Mouse (Mus musculus): ENCODE measurements at regions not wholly inside any gene's neighbourhood (a gene's known extent, or its start where the extent isn't known, plus 50 kb on each side); places are given as distances from the start of the nearest gene placed in this dataset.
A peak's percentile ranks its signal among the peaks of the same experiment; 100 is the strongest.

GRCm38 (mm10) chr16:21322437-21322836, 100.5 kb upstream of the Vps8 start:
- Histone ChIP-seq H3K27me3 (peaks cover 3% of the 10 kb centered on the region; the same call in 1 of the 2 replicates), H3K9ac (replicated peaks) (no peak overlapping the region), H3K4me3 (no peak overlapping the region), H3K4me1 (no peaks in the 10 kb centered on the region), H3K27ac (replicated peaks) (no peak overlapping the region), H3K9me3 (no peaks in the 10 kb centered on the region), H3K4me2 (replicated peaks) (no peak overlapping the region), H3K36me3 (no peaks in the 10 kb centered on the region)
- WGBS, result 47% methylated on average over 10 of the region's 10 CpGs
- ATAC-seq (ENCODE audit: low FRiP score, low read depth), result peak; percentile 60

DNA sequence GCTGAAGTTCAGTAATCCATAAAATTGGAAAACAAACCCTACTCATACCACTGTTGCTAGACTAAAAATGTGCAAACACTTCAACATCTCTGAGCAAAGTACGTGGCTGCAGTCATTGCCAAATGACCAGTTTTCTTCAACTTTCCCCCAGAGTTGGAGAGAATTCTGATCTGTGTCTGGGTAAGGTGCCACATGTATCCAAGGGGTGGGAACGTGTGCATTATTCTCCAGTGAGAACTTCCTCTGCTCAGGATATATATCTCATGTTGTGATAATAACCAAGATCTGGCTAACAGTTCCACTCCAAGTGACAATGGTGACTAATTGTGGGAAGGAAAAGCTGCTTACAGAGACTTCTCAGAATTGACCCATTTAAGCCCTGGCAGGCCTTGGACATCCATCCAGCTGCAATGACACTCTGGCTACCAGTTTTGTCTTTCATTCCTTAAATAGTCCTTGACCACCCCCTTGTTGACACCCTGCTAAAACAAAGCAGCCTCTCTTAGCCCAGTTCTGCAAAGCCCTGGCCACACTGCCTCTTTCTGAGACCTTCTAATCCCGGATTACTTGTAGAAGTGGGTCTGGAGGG, 99.4 kb upstream of the Vps8 start:
- 56% methylated on average over 3 of the region's 3 CpGs for WGBS
- Histone ChIP-seq H3K4me3 (no peak overlapping the region), H3K4me1 (no peaks in the 10 kb centered on the region), H3K4me2 (replicated peaks) (no peak overlapping the region), H3K27ac (replicated peaks) (no peak overlapping the region), H3K9me3 (no peaks in the 10 kb centered on the region), H3K9ac (replicated peaks) (no peak overlapping the region), H3K36me3 (no peaks in the 10 kb centered on the region), H3K27me3 (peaks cover 3% of the 10 kb centered on the region; the same call in 1 of the 2 replicates)
- no peak for ATAC-seq (ENCODE audit: low FRiP score, low read depth)

GRCm38 (mm10) chr16:21327969-21328368, 94.9 kb upstream of the Vps8 start:
- no peak overlapping the region for H3K9ac ChIP-seq (replicated peaks)
- WGBS, result 96% methylated on average over 4 of the region's 4 CpGs
- no peaks in the 10 kb centered on the region; the same call in 1 of the 2 replicates for H3K27me3 ChIP-seq
- no peak for ATAC-seq (ENCODE audit: low FRiP score, low read depth)
- H3K4me1 ChIP-seq, result peaks cover 12% of the 10 kb centered on the region
- no peak overlapping the region for H3K4me3 ChIP-seq
- H3K27ac ChIP-seq (replicated peaks), result no peak overlapping the region
- no peaks in the 10 kb centered on the region for H3K9me3 ChIP-seq
- H3K4me2 ChIP-seq (replicated peaks), result no peak overlapping the region
- H3K36me3 ChIP-seq, result no peaks in the 10 kb centered on the region

GRCm38 (mm10) chr16:21329199-21329598, 93.7 kb upstream of the Vps8 start:
- Histone ChIP-seq H3K4me2 (replicated peaks) (no peak overlapping the region), H3K27ac (replicated peaks) (no peak overlapping the region), H3K36me3 (no peaks in the 10 kb centered on the region), H3K9me3 (no peaks in the 10 kb centered on the region), H3K27me3 (no peaks in the 10 kb centered on the region), H3K9ac (replicated peaks) (no peak overlapping the region), H3K4me1 (peaks cover 17% of the 10 kb centered on the region), H3K4me3 (no peak overlapping the region)
- 92% methylated on average over 6 of the region's 6 CpGs for WGBS
- no peak for ATAC-seq (ENCODE audit: low FRiP score, low read depth)

GRCm38 (mm10) chr16:21331229-21331628, 91.7 kb upstream of the Vps8 start:
- Histone ChIP-seq H3K27ac (replicated peaks) (no peak overlapping the region), H3K4me3 (no peak overlapping the region), H3K9ac (replicated peaks) (no peak overlapping the region), H3K27me3 (peaks cover 7% of the 10 kb centered on the region; the same call in 1 of the 2 replicates), H3K9me3 (no peaks in the 10 kb centered on the region), H3K4me1 (peaks cover 17% of the 10 kb centered on the region), H3K36me3 (no peaks in the 10 kb centered on the region), H3K4me2 (replicated peaks) (peak overlapping the region; percentile 28)
- WGBS, result 92% methylated on average over 5 of the region's 5 CpGs
- ATAC-seq (ENCODE audit: low FRiP score, low read depth), result no peak

GRCm38 (mm10) chr16:21332411-21332810, 90.5 kb upstream of the Vps8 start:
- H3K27ac ChIP-seq (replicated peaks), result 0 out of 2 replicates have a peak overlapping the region, but pooled peaks have one; percentile 94
- peak overlapping the region; percentile 69 for H3K4me3 ChIP-seq
- H3K36me3 ChIP-seq, result no peaks in the 10 kb centered on the region
- ATAC-seq (ENCODE audit: low FRiP score, low read depth), result no peak
- H3K9ac ChIP-seq (replicated peaks), result peak overlapping the region; percentile 79
- peak overlapping the region; percentile 78 for H3K4me2 ChIP-seq (replicated peaks)
- no peaks in the 10 kb centered on the region for H3K9me3 ChIP-seq
- WGBS, result 73% methylated on average over 7 of the region's 7 CpGs
- H3K4me1 ChIP-seq, result peaks cover 17% of the 10 kb centered on the region
- peaks cover 9% of the 10 kb centered on the region; the same call in 1 of the 2 replicates for H3K27me3 ChIP-seq

DNA sequence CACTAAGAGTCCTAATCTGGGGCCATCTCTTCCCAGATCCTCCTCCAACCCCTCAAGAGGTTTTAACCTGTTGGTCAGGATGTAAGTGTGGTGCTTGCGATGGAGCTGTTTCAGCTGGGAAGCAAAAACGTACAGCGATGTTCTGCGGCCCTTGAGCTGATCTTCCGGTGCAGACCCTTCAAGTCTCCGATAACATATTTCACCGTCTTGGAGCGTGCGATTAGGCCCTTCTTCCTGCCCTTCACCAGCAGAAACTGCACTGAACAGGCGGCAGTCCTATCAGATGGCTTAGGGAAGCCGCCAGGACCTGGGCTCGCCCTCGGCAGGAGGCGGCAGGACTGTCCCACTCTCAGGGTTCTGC, 90.1 kb upstream of the Vps8 start:
- under 1% methylated on average over 14 of the region's 14 CpGs for WGBS
- ATAC-seq (ENCODE audit: low FRiP score, low read depth), result no peak; the same call in none of the 2 replicates
- Histone ChIP-seq H3K9ac (replicated peaks) (peak overlapping the region; percentile 79), H3K4me1 (peaks cover 17% of the 10 kb centered on the region), H3K27me3 (peaks cover 9% of the 10 kb centered on the region; the same call in 1 of the 2 replicates), H3K27ac (replicated peaks) (peak overlapping the region; percentile 94), H3K9me3 (no peaks in the 10 kb centered on the region), H3K36me3 (no peaks in the 10 kb centered on the region), H3K4me3 (peak overlapping the region; percentile 69), H3K4me2 (replicated peaks) (peak overlapping the region; percentile 78)

GRCm38 (mm10) chr16:21333223-21333951, 89.5 kb upstream of the Vps8 start:
- peak overlapping the region; percentile 79 for H3K9ac ChIP-seq (replicated peaks)
- no peaks in the 10 kb centered on the region for H3K36me3 ChIP-seq
- H3K4me3 ChIP-seq, result peak overlapping the region; percentile 69
- H3K4me2 ChIP-seq (replicated peaks), result peak overlapping the region; percentile 78
- WGBS, result 2% methylated on average over 44 of the region's 44 CpGs
- peaks cover 17% of the 10 kb centered on the region for H3K4me1 ChIP-seq
- no peaks in the 10 kb centered on the region for H3K9me3 ChIP-seq
- H3K27me3 ChIP-seq, result peaks cover 9% of the 10 kb centered on the region; the same call in 1 of the 2 replicates
- H3K27ac ChIP-seq (replicated peaks), result peak overlapping the region; percentile 94
- peak; percentile 90 for ATAC-seq (ENCODE audit: low FRiP score, low read depth)

GRCm38 (mm10) chr16:21339061-21339459, 83.9 kb upstream of the Vps8 start:
- ATAC-seq (ENCODE audit: low FRiP score, low read depth), result peak; percentile 51
- H3K36me3 ChIP-seq, result no peaks in the 10 kb centered on the region
- H3K4me3 ChIP-seq, result no peak overlapping the region
- H3K4me1 ChIP-seq, result peaks cover 28% of the 10 kb centered on the region
- H3K4me2 ChIP-seq (replicated peaks), result no peak overlapping the region
- H3K27me3 ChIP-seq, result peaks cover 9% of the 10 kb centered on the region; the same call in 1 of the 2 replicates
- 76% methylated on average over 6 of the region's 6 CpGs for WGBS
- H3K9me3 ChIP-seq, result no peaks in the 10 kb centered on the region
- H3K9ac ChIP-seq (replicated peaks), result no peak overlapping the region; the same call in 1 of the 2 replicates
- H3K27ac ChIP-seq (replicated peaks), result peak overlapping the region; percentile 88

DNA sequence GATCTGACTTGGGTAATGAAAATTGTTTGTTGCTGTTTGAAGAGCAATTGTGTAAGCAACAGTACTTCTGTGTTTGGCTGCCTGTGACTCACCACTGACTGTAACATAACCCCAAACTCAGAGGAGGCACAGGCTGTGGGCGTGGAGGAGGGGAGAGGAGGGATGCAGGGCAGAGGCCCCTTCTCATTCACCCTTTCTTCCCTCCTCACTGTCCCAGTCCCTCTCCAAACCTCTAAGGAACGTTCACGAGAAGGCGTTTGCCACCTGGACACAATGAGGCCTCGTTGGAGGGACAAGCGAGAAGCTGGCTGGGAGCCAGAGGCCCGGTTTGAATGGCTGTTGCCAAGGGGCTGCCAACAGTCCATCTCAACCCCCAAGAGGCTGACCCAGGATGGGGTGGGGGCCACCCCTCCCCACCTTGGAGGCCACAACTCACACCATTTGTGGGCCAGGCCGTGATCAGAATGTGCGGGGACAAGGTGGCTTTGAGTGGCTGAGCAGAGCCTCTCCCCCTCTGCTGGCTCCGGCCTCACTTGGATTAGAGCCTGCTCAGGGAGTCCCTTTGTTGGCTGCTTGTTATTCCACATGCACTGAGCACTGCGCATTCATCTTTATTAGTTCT, 83.3 kb upstream of the Vps8 start:
- peak overlapping the region; percentile 88 for H3K27ac ChIP-seq (replicated peaks)
- no peak overlapping the region for H3K4me2 ChIP-seq (replicated peaks)
- peaks cover 9% of the 10 kb centered on the region; the same call in 1 of the 2 replicates for H3K27me3 ChIP-seq
- H3K4me3 ChIP-seq, result no peak overlapping the region
- no peaks in the 10 kb centered on the region for H3K9me3 ChIP-seq
- ATAC-seq (ENCODE audit: low FRiP score, low read depth), result peak; percentile 92
- no peak overlapping the region; the same call in 1 of the 2 replicates for H3K9ac ChIP-seq (replicated peaks)
- peaks cover 28% of the 10 kb centered on the region for H3K4me1 ChIP-seq
- no peaks in the 10 kb centered on the region for H3K36me3 ChIP-seq
- 15% methylated on average over 11 of the region's 11 CpGs for whole genome bisulfite sequencing

DNA sequence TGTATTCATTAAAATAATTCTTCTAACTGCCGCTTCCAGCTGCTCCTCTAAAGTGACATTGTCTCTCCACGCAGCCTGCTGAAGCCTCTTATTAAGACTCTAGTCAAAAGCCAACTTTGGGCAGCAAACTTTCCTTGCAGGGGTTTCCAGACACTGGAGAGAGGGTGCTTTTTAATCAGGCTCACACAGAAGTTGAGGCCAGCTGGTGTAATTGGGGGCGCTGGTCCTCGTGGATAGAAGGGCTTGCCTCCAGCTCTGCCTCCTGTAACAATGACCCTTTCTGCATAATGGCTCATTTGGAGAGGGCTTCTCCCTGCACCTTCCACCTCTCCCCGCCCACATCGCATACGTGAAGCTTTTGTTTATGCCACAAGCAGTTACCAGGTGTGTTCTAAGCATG, 82.8 kb upstream of the Vps8 start:
- ATAC-seq (ENCODE audit: low FRiP score, low read depth), result peak; percentile 57
- WGBS, result 29% methylated on average over 7 of the region's 7 CpGs
- no peak overlapping the region for H3K4me2 ChIP-seq (replicated peaks)

DNA sequence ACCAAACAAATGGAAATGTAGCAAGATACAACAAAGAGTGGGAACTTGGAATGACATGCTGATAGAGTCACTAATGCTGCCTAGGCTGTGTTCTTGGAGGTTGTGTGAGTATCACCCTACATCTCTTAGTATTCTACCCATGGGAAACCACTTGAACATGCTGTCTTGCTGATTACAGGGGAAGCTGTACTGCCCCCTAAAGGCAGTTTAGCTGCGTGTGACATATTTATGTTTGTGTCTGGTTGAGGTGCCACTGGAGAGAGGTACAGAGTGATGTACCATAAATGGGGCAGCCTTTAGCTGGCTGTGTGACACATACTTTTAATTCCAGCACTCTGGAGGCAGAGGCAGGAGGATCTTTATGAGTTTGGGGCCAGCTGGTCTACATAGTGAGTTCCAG, 73.0 kb upstream of the Vps8 start:
- no peaks in the 10 kb centered on the region for H3K27me3 ChIP-seq
- no peak overlapping the region for H3K27ac ChIP-seq (replicated peaks)
- H3K9ac ChIP-seq (replicated peaks), result no peak overlapping the region
- no peaks in the 10 kb centered on the region for H3K36me3 ChIP-seq
- H3K9me3 ChIP-seq, result no peaks in the 10 kb centered on the region
- WGBS, result 75% methylated on average over 1 of the region's 1 CpGs
- H3K4me2 ChIP-seq (replicated peaks), result no peak overlapping the region
- ATAC-seq (ENCODE audit: low FRiP score, low read depth), result no peak
- peaks cover 3% of the 10 kb centered on the region; the same call in 1 of the 2 replicates for H3K4me1 ChIP-seq
- no peak overlapping the region for H3K4me3 ChIP-seq

More for the DNA sequence above, 82.8 kb upstream of the Vps8 start:
- H3K27me3 ChIP-seq, result peaks cover 8% of the 10 kb centered on the region; the same call in 1 of the 2 replicates
- no peak overlapping the region for H3K4me3 ChIP-seq
- peak overlapping the region; percentile 88 for H3K27ac ChIP-seq (replicated peaks)
- peaks cover 28% of the 10 kb centered on the region for H3K4me1 ChIP-seq
- no peaks in the 10 kb centered on the region for H3K9me3 ChIP-seq
- no peak overlapping the region for H3K9ac ChIP-seq (replicated peaks)
- H3K36me3 ChIP-seq, result no peaks in the 10 kb centered on the region

Data from midbrain, embryonic 12.5 days (tissue).